Mouse (Mus musculus) MEL (cell line): ENCODE data around the gene Jmjd8. TPM values are rescaled to one million over a fixed set of nuclear protein-coding genes. Genes with fewer than 3 reads are reported as not detected.
A peak's percentile ranks its signal among the peaks of the same experiment; 100 is the strongest.

Experiments
- DNase-seq: peaks from one replicate; pipeline ENCODE4 v3.0.0; 2011; ENCODE audit warnings: low read depth, low spot score
- H3K27ac ChIP-seq: 2 replicates; pipeline ENCODE4 v1.5.1; 2012; ENCODE audit warnings: low read depth, mild to moderate bottlenecking, control low read depth, low read length, moderate library complexity; ENCODE audit not compliant: control insufficient read depth
- H3K27me3 ChIP-seq, 2 experiments: fragments of 150-350 bp in 1 of 2; sonication (generic) in 1 of 2; 2 replicates each; pipeline ENCODE4 v1.6.1; 2012; ENCODE audit warnings: low read length in 2 of 2, mild to moderate bottlenecking in 2 of 2, improper control_type of control experiment in 1 of 2, moderate library complexity in 1 of 2; ENCODE audit not compliant: insufficient read depth in 2 of 2, control insufficient read depth in 1 of 2
- H3K36me3 ChIP-seq, 2 experiments: 2 replicates each; pipeline ENCODE4 v1.6.1; 2012 to 2014; ENCODE audit warnings: low read length in 2 of 2, improper control_type of control experiment in 1 of 2, inconsistent platforms in 1 of 2, mild to moderate bottlenecking in 1 of 2; ENCODE audit not compliant: insufficient read depth in 2 of 2, control insufficient read depth in 1 of 2
- H3K4me1 ChIP-seq, 2 experiments: fragments of 150-350 bp in 1 of 2; sonication (generic) in 1 of 2; 2 replicates each; pipeline ENCODE4 v1.6.1; 2012; ENCODE audit warnings: low read length in 2 of 2, improper control_type of control experiment in 1 of 2, mild to moderate bottlenecking in 1 of 2; ENCODE audit not compliant: insufficient read depth in 2 of 2, control insufficient read depth in 1 of 2
- H3K4me3 ChIP-seq, 2 experiments: fragments of 150-350 bp in 1 of 2; sonication (generic) in 1 of 2; 2 replicates each; pipeline ENCODE4 v1.5.1; 2012; ENCODE audit warnings: low read depth in 2 of 2, low read length in 2 of 2, mild to moderate bottlenecking in 2 of 2, moderate library complexity in 2 of 2, control low read depth in 1 of 2, improper control_type of control experiment in 1 of 2; ENCODE audit not compliant: control insufficient read depth in 1 of 2, insufficient read depth in 1 of 2
- H3K79me2 ChIP-seq: 2 replicates; pipeline ENCODE4 v1.6.1; 2012; ENCODE audit warnings: mild to moderate bottlenecking, low read length, moderate library complexity; ENCODE audit not compliant: control insufficient read depth, poor library complexity, insufficient read depth
- H3K9ac ChIP-seq: 2 replicates; pipeline ENCODE4 v1.6.1; 2012; ENCODE audit warnings: low read depth, mild to moderate bottlenecking, control low read depth, low read length, moderate library complexity; ENCODE audit not compliant: control insufficient read depth, poor library complexity, severe bottlenecking
- H3K9me3 ChIP-seq: fragments of 150-350 bp; sonication (generic); replicated peaks from 2 replicates; pipeline ENCODE4 v1.6.1; 2012; ENCODE audit warnings: mild to moderate bottlenecking, low read length, improper control_type of control experiment, moderate library complexity; ENCODE audit not compliant: insufficient read depth
- BHLHE40 ChIP-seq: IDR thresholded peaks from 2 replicates; pipeline ENCODE4 v1.6.1; 2012; ENCODE audit warnings: low read depth, mild to moderate bottlenecking, inconsistent platforms, low read length, improper control_type of control experiment, borderline replicate concordance
- CTCF ChIP-seq, 3 experiments: IDR thresholded peaks in 2 of 3; conservative IDR thresholded peaks in 1 of 3; 2 replicates each; pipeline ENCODE4 v1.5.1; 2011 to 2012; ENCODE audit warnings: low read length in 3 of 3, low read depth in 2 of 3, mild to moderate bottlenecking in 2 of 3, improper control_type of control experiment in 1 of 3, inconsistent platforms in 1 of 3, mixed read lengths in 1 of 3, moderate library complexity in 1 of 3; ENCODE audit not compliant: control insufficient read depth in 1 of 3, insufficient read depth in 1 of 3, poor library complexity in 1 of 3, severe bottlenecking in 1 of 3
- E2F4 ChIP-seq: IDR thresholded peaks from 2 replicates; pipeline ENCODE4 v1.6.1; 2011; ENCODE audit warnings: low read depth, low read length, improper control_type of control experiment, borderline replicate concordance
- ELF1 ChIP-seq: IDR thresholded peaks from 2 replicates; pipeline ENCODE4 v1.6.1; 2014; ENCODE audit warnings: low read depth, mild to moderate bottlenecking, inconsistent platforms, low read length, improper control_type of control experiment, moderate library complexity
- GABPA ChIP-seq: IDR thresholded peaks from 2 replicates; pipeline ENCODE4 v1.6.1; 2012; ENCODE audit warnings: low read depth, mild to moderate bottlenecking, inconsistent platforms, low read length, improper control_type of control experiment, moderate library complexity
- GATA1 ChIP-seq: IDR thresholded peaks from 2 replicates; pipeline ENCODE4 v1.6.1; 2011; ENCODE audit warnings: low read depth, low read length, improper control_type of control experiment
- HCFC1 ChIP-seq: IDR thresholded peaks from 2 replicates; pipeline ENCODE4 v1.6.1; 2012; ENCODE audit warnings: low read depth, mild to moderate bottlenecking, inconsistent platforms, low read length, improper control_type of control experiment, moderate library complexity
- KAT2A ChIP-seq: conservative IDR thresholded peaks from 2 replicates; pipeline ENCODE4 v1.6.1; 2012; ENCODE audit warnings: low read depth, low read length, improper control_type of control experiment, inconsistent platforms
- MAFK ChIP-seq: IDR thresholded peaks from 2 replicates; pipeline ENCODE4 v1.6.1; 2011; ENCODE audit warnings: low read depth, mild to moderate bottlenecking, low read length, improper control_type of control experiment, borderline replicate concordance
- MAX ChIP-seq: IDR thresholded peaks from 2 replicates; pipeline ENCODE4 v1.6.1; 2011; ENCODE audit warnings: low read length, improper control_type of control experiment
- MXI1 ChIP-seq: IDR thresholded peaks from 2 replicates; pipeline ENCODE4 v1.6.1; 2011; ENCODE audit warnings: mild to moderate bottlenecking, low read depth, low read length, improper control_type of control experiment
- MYB ChIP-seq: IDR thresholded peaks from 2 replicates; pipeline ENCODE4 v1.6.1; 2011; ENCODE audit warnings: mild to moderate bottlenecking, low read depth, low read length, improper control_type of control experiment
- NRF1 ChIP-seq: IDR thresholded peaks from 2 replicates; pipeline ENCODE4 v1.6.1; 2014; ENCODE audit warnings: low read depth, mild to moderate bottlenecking, inconsistent platforms, low read length, improper control_type of control experiment, moderate library complexity; ENCODE audit not compliant: poor library complexity, insufficient read depth, severe bottlenecking
- POLR2A ChIP-seq, 2 experiments: IDR thresholded peaks; 2 replicates each; pipeline ENCODE4 v1.6.1; 2011 to 2012; ENCODE audit warnings: low read length in 2 of 2, mild to moderate bottlenecking in 2 of 2, control low read depth in 1 of 2, improper control_type of control experiment in 1 of 2, low read depth in 1 of 2, moderate library complexity in 1 of 2; ENCODE audit not compliant: control insufficient read depth in 1 of 2, insufficient read depth in 1 of 2, poor library complexity in 1 of 2
- RCOR1 ChIP-seq: IDR thresholded peaks from 2 replicates; pipeline ENCODE4 v1.6.1; 2012; ENCODE audit warnings: low read depth, mild to moderate bottlenecking, inconsistent platforms, low read length, improper control_type of control experiment
- SMC3 ChIP-seq: IDR thresholded peaks from 2 replicates; pipeline ENCODE4 v1.6.1; 2011; ENCODE audit warnings: low read depth, low read length, improper control_type of control experiment
- TAL1 ChIP-seq: IDR thresholded peaks from 2 replicates; pipeline ENCODE4 v1.6.1; 2012; ENCODE audit warnings: mild to moderate bottlenecking, inconsistent platforms, low read length, moderate library complexity, mixed read lengths
- TCF12 ChIP-seq: IDR thresholded peaks from 2 replicates; pipeline ENCODE4 v1.6.1; 2014; ENCODE audit warnings: low read depth, mild to moderate bottlenecking, inconsistent platforms, low read length, improper control_type of control experiment, moderate library complexity
- USF1 ChIP-seq: IDR thresholded peaks from 2 replicates; pipeline ENCODE4 v1.6.1; 2014; ENCODE audit warnings: low read depth, mild to moderate bottlenecking, inconsistent platforms, low read length, improper control_type of control experiment, moderate library complexity
- ZC3H11A ChIP-seq: IDR thresholded peaks from 2 replicates; pipeline ENCODE4 v1.6.1; 2012; ENCODE audit warnings: low read depth, mild to moderate bottlenecking, inconsistent platforms, low read length, improper control_type of control experiment
- ZKSCAN1 ChIP-seq: IDR thresholded peaks from 2 replicates; pipeline ENCODE4 v1.6.1; 2012; ENCODE audit warnings: low read depth, mild to moderate bottlenecking, inconsistent platforms, low read length, improper control_type of control experiment, moderate library complexity
- ZNF384 ChIP-seq: IDR thresholded peaks from 2 replicates; pipeline ENCODE4 v1.6.1; 2012; ENCODE audit warnings: low read depth, mild to moderate bottlenecking, inconsistent platforms, low read length, improper control_type of control experiment
- polyA plus RNA-seq, 2 experiments: library from polyadenylated mRNA; stranded (reverse) in 1 of 2; unstranded in 1 of 2; fragments of >175 nt in 1 of 2; fragments of >200 nt in 1 of 2; gene quantifications; 2 replicates each; pipeline versions ENCODE4 v1.2.1 to v1.2.4; 2012; ENCODE audit warnings: low replicate concordance in 2 of 2, low read depth in 1 of 2; ENCODE audit not compliant: insufficient read length in 2 of 2, insufficient read depth in 1 of 2, missing spikeins in 1 of 2
- total RNA-seq: library from RNA; depleted of rRNA; stranded (reverse); fragments of 300-350 nt; gene quantifications from 2 replicates; pipeline ENCODE4 v1.2.3, GENCODE M21; 2012

The Jmjd8 gene
- total and polyA plus RNA-seq, 3 experiments, result 12.9 to 23.9 TPM; not detected in 1

GRCm38 (mm10) chr17:25878611-25879180 is 50.0 kb downstream of the Jmjd8 start:
- no peak overlapping the region for H3K4me3 ChIP-seq
- no peak overlapping the region for H3K9ac ChIP-seq
- peaks cover 6% of the 10 kb centered on the region; the same call in 1 of the 2 replicates for H3K79me2 ChIP-seq
- TF ChIP-seq HCFC1, result no peak
- TF ChIP-seq MAFK, result no peak
- no peak for TF ChIP-seq USF1
- no peak for TF ChIP-seq BHLHE40
- no peak for TF ChIP-seq NRF1
- TF ChIP-seq POLR2A (IDR thresholded peaks at IDR 0.05; ENCODE audit: control insufficient read depth in 1 of 2, insufficient read depth in 1 of 2, low read depth in 1 of 2, low read length in 2 of 2, poor library complexity in 1 of 2), result no peak
- TF ChIP-seq TAL1, result no peak
- no peak for TF ChIP-seq TCF12
- no peak for TF ChIP-seq GABPA
- no peak for TF ChIP-seq MAX
- TF ChIP-seq KAT2A, result no peak
- no peak for TF ChIP-seq MYB
- TF ChIP-seq ZC3H11A, result no peak
- TF ChIP-seq ZNF384, result no peak
- TF ChIP-seq E2F4, result no peak
- TF ChIP-seq GATA1, result no peak
- TF ChIP-seq RCOR1, result no peak
- no peak for TF ChIP-seq ZKSCAN1
- no peak for TF ChIP-seq MXI1
- no peak for TF ChIP-seq SMC3
- no peak overlapping the region for H3K27ac ChIP-seq
- DNase-seq, result no peak
- H3K36me3 ChIP-seq, result peaks cover 0 to 7% of the 10 kb centered on the region in 2 experiments; a peak in 2 of 4 replicates
- no peaks in the 10 kb centered on the region for H3K9me3 ChIP-seq
- peaks cover 2 to 19% of the 10 kb centered on the region in 2 experiments; a peak in 3 of 4 replicates for H3K4me1 ChIP-seq
- H3K27me3 ChIP-seq, result no peaks in the 10 kb centered on the region

- H3K27me3 ChIP-seq, result no peaks in the 10 kb centered on the region
- no peak overlapping the region for H3K9ac ChIP-seq
- peaks cover 0 to 7% of the 10 kb centered on the region in 2 experiments; a peak in 2 of 4 replicates for H3K36me3 ChIP-seq
- peaks cover 6% of the 10 kb centered on the region; the same call in 1 of the 2 replicates for H3K79me2 ChIP-seq
- H3K9me3 ChIP-seq, result no peaks in the 10 kb centered on the region
- H3K27ac ChIP-seq, result no peak overlapping the region
- H3K4me3 ChIP-seq, result no peak overlapping the region
- DNase-seq, result peak; percentile 44
- peaks cover 0 to 14% of the 10 kb centered on the region in 2 experiments; a peak in 2 of 4 replicates for H3K4me1 ChIP-seq
- TF ChIP-seq ELF1 (no peak), CTCF (IDR thresholded peaks at IDR 0.05 in 2 of 3, conservative IDR thresholded peaks at IDR 0.05 in 1 of 3; ENCODE audit: control insufficient read depth in 1 of 3, insufficient read depth in 1 of 3, low read depth in 2 of 3, low read length in 3 of 3, poor library complexity in 1 of 3, severe bottlenecking in 1 of 3) (peak; percentile 59 to 67 (median 64)), E2F4 (no peak)
These were observed 50.6 kb downstream of the Jmjd8 start for GRCm38 (mm10) chr17:25879261-25879660.
